Comparison of ENCODE assay signal across 19 mouse cellular contexts in the genomic region with DNA sequence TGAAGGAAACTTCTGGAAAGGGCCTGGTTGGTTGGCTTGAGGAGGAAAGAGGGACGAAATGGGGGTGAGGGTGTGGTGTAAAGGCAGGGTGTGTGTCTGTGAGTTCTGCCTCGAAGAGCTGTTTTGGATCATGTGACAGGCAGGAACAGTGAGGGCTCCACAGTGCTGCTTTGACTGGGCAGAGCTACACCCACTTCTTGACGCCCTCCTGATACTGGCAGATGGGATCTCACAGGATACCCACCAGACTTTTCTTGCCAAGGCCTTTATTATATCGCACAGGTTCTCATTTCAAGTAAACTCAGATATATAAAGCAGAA. TPM values are rescaled to one million over a fixed set of nuclear protein-coding genes. Genes with fewer than 3 reads are reported as not detected.
"Had no signal": no experiment of that assay in that cellular context is flagged by ENCODE, and none has a peak within 500 bp of the region (broad histone marks: within the 10 kb centered on the region; RNA-seq: fewer than 3 reads in every experiment).

No protein-coding gene starts in this region.

- H3K27ac ChIP-seq: midbrain, embryonic 10.5 days; midbrain, embryonic 13.5 days; midbrain, embryonic 15.5 days; neural tube, embryonic 12.5 days; neural tube, embryonic 15.5 days had no signal

- H3K4me3 ChIP-seq: midbrain, embryonic 10.5 days; midbrain, embryonic 13.5 days; midbrain, embryonic 15.5 days; myocyte; neural tube, embryonic 12.5 days; neural tube, embryonic 15.5 days had no signal

- H3K9me3 ChIP-seq: midbrain, embryonic 10.5 days; midbrain, embryonic 13.5 days; midbrain, embryonic 15.5 days; neural tube, embryonic 12.5 days; neural tube, embryonic 15.5 days had no signal

- H3K4me2 ChIP-seq: lung, embryonic 14.5 days; midbrain, embryonic 13.5 days; midbrain, embryonic 15.5 days; neural tube, embryonic 12.5 days; neural tube, embryonic 15.5 days had no signal

- H3K36me3 ChIP-seq: midbrain, embryonic 10.5 days; midbrain, embryonic 13.5 days; midbrain, embryonic 15.5 days; neural tube, embryonic 12.5 days; neural tube, embryonic 15.5 days had no signal

- H3K9ac ChIP-seq: lung, embryonic 14.5 days; midbrain, embryonic 13.5 days; midbrain, embryonic 15.5 days; neural tube, embryonic 12.5 days; neural tube, embryonic 15.5 days had no signal

- ATAC-seq: midbrain, embryonic 13.5 days; midbrain, embryonic 15.5 days had no signal

- H3K4me1 ChIP-seq: midbrain, embryonic 13.5 days; midbrain, embryonic 15.5 days; neural tube, embryonic 12.5 days had no signal

- H3K27me3 ChIP-seq: midbrain, embryonic 13.5 days; midbrain, embryonic 15.5 days; neural tube, embryonic 12.5 days; neural tube, embryonic 15.5 days had no signal

- DNase-seq: lung, adult 18-20 months; lung, embryonic 14.5 days; lung, postnatal 10 days; lung, postnatal 4 days; retina, postnatal 1 day; right cerebral cortex, adult 18-20 months; right cerebral cortex, postnatal 25 days; right cerebral cortex, postnatal 4 days; spleen, adult 18-20 months; thymus, adult 18-20 months; thymus, postnatal 14 days; thymus, postnatal 36 days had no signal

RNA-seq across cellular contexts. Expression of gene Chst2, which starts 29.7 kb away (rescaled TPM):
- total RNA-seq: megakaryocyte, adult 5-6 weeks had no signal
